Mouse (Mus musculus) embryo, embryonic 10 days (tissue): ENCODE measurements around the gene Kalrn.

ENCODE experiments used
- DNase-seq: peaks from one replicate; pipeline ENCODE4 v3.0.0-alpha.2; 2015; ENCODE audit warnings: low spot score

The Kalrn gene

GRCm38 (mm10) chr16:33937567-33937966 lies 635.8 kb downstream of the Kalrn start:
- no peak for DNase-seq

GRCm38 (mm10) chr16:33936885-33937284 lies 636.4 kb downstream of the Kalrn start:
- DNase-seq = no peak

- DNase-seq = no peak
These were observed 637.9 kb downstream of the Kalrn start for GRCm38 (mm10) chr16:33935407-33935785.

GRCm38 (mm10) chr16:33934701-33935406 lies 638.5 kb downstream of the Kalrn start:
- no peak for DNase-seq

- DNase-seq = no peak
These were observed 639.9 kb downstream of the Kalrn start for GRCm38 (mm10) chr16:33933411-33933810.

- DNase-seq = no peak
These were observed 641.2 kb downstream of the Kalrn start for GRCm38 (mm10) chr16:33932126-33932525.

- no peak for DNase-seq
These were observed 641.6 kb downstream of the Kalrn start for GRCm38 (mm10) chr16:33931682-33932081.

GRCm38 (mm10) chr16:33930785-33931184 lies 642.5 kb downstream of the Kalrn start:
- DNase-seq = no peak

- no peak for DNase-seq
These were observed 644.4 kb downstream of the Kalrn start for GRCm38 (mm10) chr16:33928788-33929462.

GRCm38 (mm10) chr16:33927263-33927824 lies 646.0 kb downstream of the Kalrn start:
- DNase-seq = no peak

- DNase-seq = no peak
These were observed 649.6 kb downstream of the Kalrn start for GRCm38 (mm10) chr16:33923758-33924157.

- no peak for DNase-seq
These were observed 650.4 kb downstream of the Kalrn start for GRCm38 (mm10) chr16:33923001-33923316.

- DNase-seq = peak; percentile 49
These were observed 651.0 kb downstream of the Kalrn start for GRCm38 (mm10) chr16:33922111-33923000.

- DNase-seq = no peak
These were observed 651.8 kb downstream of the Kalrn start for GRCm38 (mm10) chr16:33921514-33921913.
